Mouse (Mus musculus): ENCODE results near the gene Mertk. TPM values are rescaled to one million over a fixed set of nuclear protein-coding genes. Genes with fewer than 3 reads are reported as not detected.
A peak's percentile ranks its signal among the peaks of the same experiment; 100 is the strongest.
"Not testable (repeated sequence)": the region's sequence is repeated elsewhere in the genome, so short reads cannot be mapped to it uniquely, and the experiment has no call there.

Gene Mertk
- polyA plus RNA-seq (2014; fragmentation: Nextera tagmentation; extraction: Ambion mirVana) = 0.62 and 1.1 TPM in 2 replicates

GRCm38 (mm10) chr2:128698693-128699181 lies at the start of gene Mertk:
Gene Mertk, plus strand, starts transcription at chr2:128698956.
- 2% methylated on average over 30 of the region's 30 CpGs for WGBS
- H3K27ac ChIP-seq (ENCODE audit: low read depth, low read length) = no peak within 1 kb of the TSS

GRCm38 (mm10) chr2:128680661-128681060 lies 18.1 kb upstream of the Mertk start:
- Histone ChIP-seq H3K4me2 (ENCODE audit: low read length) (no peak overlapping the region), H3K27me3 (replicated peaks; ENCODE audit: control insufficient read depth, insufficient read depth, low read length) (no peaks in the 10 kb centered on the region), H3K4me3 (ENCODE audit: low read depth, low read length) (no peak overlapping the region), H3K27ac (ENCODE audit: low read depth, low read length) (no peak overlapping the region), H3K4me1 (ENCODE audit: control insufficient read depth, insufficient read depth, low read length) (no peaks in the 10 kb centered on the region; the same call in 1 of the 2 replicates), H3K9ac (ENCODE audit: low read length) (no peak overlapping the region), H3K36me3 (ENCODE audit: control insufficient read depth, insufficient read depth, low read length) (peaks cover 58% of the 10 kb centered on the region), H3K9me3 (replicated peaks; ENCODE audit: control insufficient read depth, low read length) (no peaks in the 10 kb centered on the region)
- no peak for DNase-seq (ENCODE audit: low spot score)
- 77% methylated on average over 4 of the region's 4 CpGs for WGBS
- ATAC-seq = no peak

More at GRCm38 (mm10) chr2:128698693-128699181, at the start of gene Mertk:
- ATAC-seq (peak; percentile 84), DNase-seq (ENCODE audit: low spot score) (peak; percentile 67)
- Histone ChIP-seq H3K9me3 (replicated peaks; ENCODE audit: control insufficient read depth, low read length) (no peaks in the 10 kb centered on the region), H3K9ac (ENCODE audit: low read length) (peak within 1 kb of the TSS; percentile 58), H3K36me3 (ENCODE audit: control insufficient read depth, insufficient read depth, low read length) (no peaks in the 10 kb centered on the region), H3K4me2 (ENCODE audit: low read length) (peak within 1 kb of the TSS; percentile 93), H3K4me3 (ENCODE audit: low read depth, low read length) (peak within 1 kb of the TSS; percentile 42), H3K4me1 (ENCODE audit: control insufficient read depth, insufficient read depth, low read length) (no peaks in the 10 kb centered on the region; the same call in 1 of the 2 replicates), H3K27me3 (replicated peaks; ENCODE audit: control insufficient read depth, insufficient read depth, low read length) (no peaks in the 10 kb centered on the region)

GRCm38 (mm10) chr2:128686921-128687557 lies 11.7 kb upstream of the Mertk start, which contains the start of gene Anapc1:
Gene Anapc1, minus strand, starts transcription at chr2:128687391.
- WGBS = under 1% methylated on average over 58 of the region's 58 CpGs
- Histone ChIP-seq H3K4me3 (ENCODE audit: low read depth, low read length) (peak within 1 kb of the TSS; percentile 91), H3K36me3 (ENCODE audit: control insufficient read depth, insufficient read depth, low read length) (peaks cover 16% of the 10 kb centered on the region), H3K9ac (ENCODE audit: low read length) (peak within 1 kb of the TSS; percentile 96), H3K4me2 (ENCODE audit: low read length) (peak within 1 kb of the TSS; percentile 51), H3K27me3 (replicated peaks; ENCODE audit: control insufficient read depth, insufficient read depth, low read length) (no peaks in the 10 kb centered on the region), H3K27ac (ENCODE audit: low read depth, low read length) (peak within 1 kb of the TSS; percentile 74), H3K9me3 (replicated peaks; ENCODE audit: control insufficient read depth, low read length) (no peaks in the 10 kb centered on the region), H3K4me1 (ENCODE audit: control insufficient read depth, insufficient read depth, low read length) (peaks cover 13% of the 10 kb centered on the region)
- DNase-seq (ENCODE audit: low spot score) (peak; percentile 96), ATAC-seq (peak; percentile 99)

GRCm38 (mm10) chr2:128687558-128688120 lies 11.1 kb upstream of the Mertk start:
- Histone ChIP-seq H3K9me3 (replicated peaks; ENCODE audit: control insufficient read depth, low read length) (no peaks in the 10 kb centered on the region), H3K9ac (ENCODE audit: low read length) (peak overlapping the region; percentile 96), H3K27me3 (replicated peaks; ENCODE audit: control insufficient read depth, insufficient read depth, low read length) (no peaks in the 10 kb centered on the region), H3K27ac (ENCODE audit: low read depth, low read length) (peak overlapping the region; percentile 74), H3K4me2 (ENCODE audit: low read length) (peak overlapping the region; percentile 51), H3K4me1 (ENCODE audit: control insufficient read depth, insufficient read depth, low read length) (peaks cover 13% of the 10 kb centered on the region), H3K36me3 (ENCODE audit: control insufficient read depth, insufficient read depth, low read length) (peaks cover 12% of the 10 kb centered on the region), H3K4me3 (ENCODE audit: low read depth, low read length) (peak overlapping the region; percentile 91)
- 47% methylated on average over 10 of the region's 10 CpGs for WGBS
- ATAC-seq (peak; percentile 93), DNase-seq (ENCODE audit: low spot score) (peak; percentile 91)

GRCm38 (mm10) chr2:128692336-128692735 lies 6.4 kb upstream of the Mertk start:
- 62% methylated on average over 14 of the region's 14 CpGs for WGBS
- Histone ChIP-seq H3K4me3 (ENCODE audit: low read depth, low read length) (no peak overlapping the region), H3K27me3 (replicated peaks; ENCODE audit: control insufficient read depth, insufficient read depth, low read length) (no peaks in the 10 kb centered on the region), H3K9ac (ENCODE audit: low read length) (no peak overlapping the region), H3K4me2 (ENCODE audit: low read length) (no peak overlapping the region), H3K4me1 (ENCODE audit: control insufficient read depth, insufficient read depth, low read length) (peaks cover 5% of the 10 kb centered on the region), H3K27ac (ENCODE audit: low read depth, low read length) (no peak overlapping the region), H3K36me3 (ENCODE audit: control insufficient read depth, insufficient read depth, low read length) (no peaks in the 10 kb centered on the region), H3K9me3 (replicated peaks; ENCODE audit: control insufficient read depth, low read length) (no peaks in the 10 kb centered on the region)
- DNase-seq (ENCODE audit: low spot score) (no peak), ATAC-seq (no peak)

GRCm38 (mm10) chr2:128692771-128693170 lies 6.0 kb upstream of the Mertk start:
- no peak for ATAC-seq
- 85% methylated on average over 10 of the region's 10 CpGs for WGBS

GRCm38 (mm10) chr2:128693236-128693635 lies 5.5 kb upstream of the Mertk start:
- H3K4me2 ChIP-seq (ENCODE audit: low read length) = no peak overlapping the region
- ATAC-seq = no peak
- no peaks in the 10 kb centered on the region; the same call in 1 of the 2 replicates for H3K4me1 ChIP-seq (ENCODE audit: control insufficient read depth, insufficient read depth, low read length)
- H3K4me3 ChIP-seq (ENCODE audit: low read depth, low read length) = no peak overlapping the region
- H3K27me3 ChIP-seq (replicated peaks; ENCODE audit: control insufficient read depth, insufficient read depth, low read length) = no peaks in the 10 kb centered on the region
- no peaks in the 10 kb centered on the region for H3K36me3 ChIP-seq (ENCODE audit: control insufficient read depth, insufficient read depth, low read length)
- DNase-seq (ENCODE audit: low spot score) = no peak
- no peaks in the 10 kb centered on the region for H3K9me3 ChIP-seq (replicated peaks; ENCODE audit: control insufficient read depth, low read length)
- no peak overlapping the region for H3K27ac ChIP-seq (ENCODE audit: low read depth, low read length)
- 66% methylated on average over 4 of the region's 4 CpGs for WGBS
- H3K9ac ChIP-seq (ENCODE audit: low read length) = no peak overlapping the region

More at GRCm38 (mm10) chr2:128692771-128693170, 6.0 kb upstream of the Mertk start:
- no peak overlapping the region for H3K27ac ChIP-seq (ENCODE audit: low read depth, low read length)
- H3K9ac ChIP-seq (ENCODE audit: low read length) = no peak overlapping the region
- no peaks in the 10 kb centered on the region for H3K36me3 ChIP-seq (ENCODE audit: control insufficient read depth, insufficient read depth, low read length)
- no peaks in the 10 kb centered on the region for H3K27me3 ChIP-seq (replicated peaks; ENCODE audit: control insufficient read depth, insufficient read depth, low read length)
- peaks cover 4% of the 10 kb centered on the region for H3K4me1 ChIP-seq (ENCODE audit: control insufficient read depth, insufficient read depth, low read length)
- no peak overlapping the region for H3K4me3 ChIP-seq (ENCODE audit: low read depth, low read length)
- no peak overlapping the region for H3K4me2 ChIP-seq (ENCODE audit: low read length)
- DNase-seq (ENCODE audit: low spot score) = no peak
- H3K9me3 ChIP-seq (replicated peaks; ENCODE audit: control insufficient read depth, low read length) = no peaks in the 10 kb centered on the region

GRCm38 (mm10) chr2:128693828-128694227 lies 4.9 kb upstream of the Mertk start:
- not testable (repeated sequence) for H3K27ac ChIP-seq (ENCODE audit: low read depth, low read length); H3K4me1 ChIP-seq (ENCODE audit: control insufficient read depth, insufficient read depth, low read length); H3K27me3 ChIP-seq (replicated peaks; ENCODE audit: control insufficient read depth, insufficient read depth, low read length); DNase-seq (ENCODE audit: low spot score); H3K9ac ChIP-seq (ENCODE audit: low read length); H3K36me3 ChIP-seq (ENCODE audit: control insufficient read depth, insufficient read depth, low read length); ATAC-seq; H3K4me2 ChIP-seq (ENCODE audit: low read length); H3K4me3 ChIP-seq (ENCODE audit: low read depth, low read length); H3K9me3 ChIP-seq (replicated peaks; ENCODE audit: control insufficient read depth, low read length)
- 85% methylated on average over 3 of the region's 3 CpGs for WGBS

- no peak for ATAC-seq
- H3K27ac ChIP-seq (ENCODE audit: low read depth, low read length) = no peak overlapping the region
- no peaks in the 10 kb centered on the region; the same call in 1 of the 2 replicates for H3K4me1 ChIP-seq (ENCODE audit: control insufficient read depth, insufficient read depth, low read length)
- H3K27me3 ChIP-seq (replicated peaks; ENCODE audit: control insufficient read depth, insufficient read depth, low read length) = no peaks in the 10 kb centered on the region
- no peaks in the 10 kb centered on the region for H3K9me3 ChIP-seq (replicated peaks; ENCODE audit: control insufficient read depth, low read length)
- H3K36me3 ChIP-seq (ENCODE audit: control insufficient read depth, insufficient read depth, low read length) = no peaks in the 10 kb centered on the region
- no peak overlapping the region for H3K9ac ChIP-seq (ENCODE audit: low read length)
- no peak overlapping the region for H3K4me3 ChIP-seq (ENCODE audit: low read depth, low read length)
- no peak overlapping the region for H3K4me2 ChIP-seq (ENCODE audit: low read length)
- no peak for DNase-seq (ENCODE audit: low spot score)
Measured at GRCm38 (mm10) chr2:128694548-128694947, 4.2 kb upstream of the Mertk start.
